Mouse (Mus musculus): Measurements from ENCODE around the gene Aph1c.
"Not testable (repeated sequence)": the region's sequence is repeated elsewhere in the genome, so short reads cannot be mapped to it uniquely, and the experiment has no call there.

Aph1c gene

DNA sequence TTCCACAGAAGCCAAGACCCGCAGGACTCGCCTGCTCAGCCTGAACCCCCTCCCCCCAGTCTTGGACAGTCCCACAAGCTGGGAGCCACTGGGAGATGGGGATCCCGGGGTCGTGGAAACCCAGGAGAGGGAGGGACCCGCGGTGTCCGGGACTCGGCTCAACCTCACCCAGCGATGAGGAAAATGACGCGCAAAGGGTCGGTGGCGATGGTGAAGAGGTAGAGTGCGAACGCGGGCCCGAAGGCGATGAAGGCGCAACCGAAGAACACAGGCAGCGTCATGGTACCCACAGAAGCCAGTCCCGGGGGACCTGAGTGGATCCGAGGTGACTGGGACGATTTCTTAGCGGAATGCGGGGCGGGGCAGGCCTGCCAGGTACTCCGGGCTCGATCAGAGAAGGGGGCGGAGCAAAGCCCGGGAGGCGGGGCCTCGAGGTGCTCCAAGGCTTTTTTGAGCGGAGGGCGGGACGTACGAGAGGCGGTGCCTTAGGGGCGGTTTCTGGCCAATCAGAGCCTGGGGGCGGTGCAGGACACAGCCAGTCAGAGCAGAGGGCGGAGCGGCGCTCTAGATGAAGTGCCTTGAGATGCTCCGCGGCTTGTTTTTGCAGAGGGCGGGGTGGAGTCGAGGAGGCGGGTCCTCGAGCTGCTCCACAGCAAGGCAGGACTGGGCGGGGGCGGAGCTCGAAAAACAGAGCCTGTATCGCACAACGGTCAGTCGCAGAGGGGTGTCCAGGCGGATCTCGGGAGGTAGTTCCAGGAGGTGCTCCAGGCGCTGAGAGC is at the start of gene Aph1c:
TSS of gene Aph1c (minus strand) at position 409 of the 779 bp plus-strand sequence.
- peak; percentile 97 to 98 for DNase-seq (ENCODE audit: low spot score in 2 of 2)

DNA sequence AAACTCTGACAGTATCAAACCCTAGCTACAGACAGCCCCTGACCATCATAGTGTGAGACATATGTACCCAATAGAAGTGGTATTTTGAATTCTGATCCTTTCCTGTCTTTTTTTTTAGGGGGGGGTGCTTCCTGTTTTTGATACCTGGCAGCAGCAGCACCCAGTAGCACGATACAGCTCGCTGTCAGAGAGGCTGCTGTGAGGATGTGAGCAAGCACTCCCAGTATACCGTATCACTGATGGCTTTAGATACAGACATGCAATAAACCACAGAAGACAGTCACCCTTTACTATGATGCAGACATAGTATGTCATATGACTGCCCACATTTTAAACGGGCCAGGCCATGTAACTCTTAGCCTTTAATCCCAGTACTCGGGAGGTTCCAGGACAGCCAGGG is 49.0 kb upstream of the Aph1c start:
- DNase-seq (ENCODE audit: low spot score in 2 of 2): no peak

DNA sequence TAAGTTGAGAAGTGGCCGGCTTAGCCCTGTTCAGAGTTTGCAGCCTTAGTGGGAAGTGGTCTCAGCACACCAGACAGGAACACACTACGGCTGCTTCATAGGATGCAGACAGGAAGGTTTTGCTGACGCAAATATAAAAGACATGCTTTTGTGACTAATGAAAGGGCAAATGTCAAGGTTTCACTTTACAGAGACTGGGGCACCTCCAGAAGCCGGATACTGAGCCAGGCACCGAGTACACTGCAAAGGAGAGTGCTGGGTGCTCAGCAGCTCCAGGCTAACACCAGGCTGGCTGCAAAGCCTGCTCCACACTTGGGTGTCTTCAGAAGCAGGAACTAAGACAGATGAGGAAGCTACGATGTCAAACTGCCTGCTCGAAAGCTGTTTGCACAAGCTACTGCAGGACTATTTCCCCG is 47.9 kb upstream of the Aph1c start:
- no peak for DNase-seq (ENCODE audit: low spot score in 2 of 2)

DNA sequence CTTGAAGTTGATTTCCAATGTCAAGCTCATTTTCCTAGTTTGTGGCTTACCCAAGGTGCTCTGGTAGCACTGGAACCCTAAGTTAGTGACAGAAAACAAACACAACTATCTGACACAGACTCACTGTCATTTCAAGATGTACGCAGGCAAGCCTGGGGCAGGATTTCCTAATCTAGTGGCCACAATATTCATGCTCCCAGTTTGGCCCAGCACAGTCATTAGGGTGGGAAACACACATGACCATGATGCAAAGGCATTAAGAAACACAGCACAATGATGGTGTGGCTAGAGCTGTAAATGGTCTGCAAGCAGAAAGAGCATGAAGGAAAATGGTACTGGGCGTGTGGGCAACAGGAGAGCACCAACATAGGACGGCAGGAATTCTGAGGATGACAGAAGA is 47.3 kb upstream of the Aph1c start:
- DNase-seq (ENCODE audit: low spot score in 2 of 2): no peak

DNA sequence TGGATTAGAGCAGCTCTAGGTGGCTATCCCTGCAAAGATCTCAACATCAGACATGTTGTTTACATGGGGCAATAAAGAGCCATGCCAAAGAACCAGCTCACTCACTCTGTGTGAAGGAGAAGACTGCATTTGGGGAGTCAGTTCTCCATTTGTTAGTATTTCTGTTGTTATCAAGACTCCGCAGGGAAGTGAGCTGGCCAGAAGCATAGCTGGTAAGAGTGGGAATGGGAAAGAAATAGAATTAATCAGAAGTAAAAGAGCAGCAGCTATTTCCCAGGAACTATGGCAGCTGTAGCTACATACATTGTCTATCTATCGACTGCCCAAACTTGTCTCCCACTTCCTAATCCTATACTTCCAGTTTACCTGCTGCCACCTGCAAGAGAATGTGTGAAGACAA is 46.2 kb upstream of the Aph1c start:
- DNase-seq (ENCODE audit: low spot score in 2 of 2): no peak

DNA sequence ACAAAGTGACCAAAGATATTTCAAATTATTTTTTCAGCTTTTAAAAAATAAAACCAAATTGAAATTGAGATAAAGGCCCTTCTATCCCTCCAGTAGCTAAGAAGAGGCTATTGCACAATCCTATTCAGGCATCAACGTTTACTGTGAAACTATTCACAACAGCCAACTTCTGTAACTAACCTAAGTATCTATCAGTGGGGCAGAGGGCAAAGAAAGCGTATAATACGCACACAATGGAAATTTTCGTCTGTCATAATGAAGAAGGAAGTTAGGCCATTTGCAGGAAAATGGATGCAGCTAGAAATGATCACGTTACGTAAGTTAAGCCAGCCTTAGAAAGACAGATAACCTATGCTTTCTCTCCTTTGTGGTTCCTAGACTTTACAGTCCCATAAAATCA is 45.0 kb upstream of the Aph1c start:
- no peak for DNase-seq (ENCODE audit: low spot score in 2 of 2)

DNA sequence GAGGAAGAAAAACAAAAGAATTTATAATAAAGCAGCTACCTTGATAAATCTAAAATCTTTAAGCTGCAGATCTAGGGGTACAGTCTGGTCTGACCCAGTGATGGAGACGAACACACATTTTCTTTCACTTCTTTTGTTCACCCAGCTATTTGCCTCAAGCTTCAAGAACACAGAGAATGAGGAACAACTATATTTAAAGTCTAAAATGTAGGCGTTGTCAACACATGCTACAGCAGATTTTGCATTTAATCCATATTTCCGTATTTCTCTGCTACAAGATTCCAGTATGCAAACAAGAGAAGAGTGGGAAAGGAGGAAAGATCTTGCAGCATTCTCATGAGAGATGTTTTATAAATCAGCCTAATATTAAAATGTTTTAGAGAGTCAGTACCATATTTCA is 44.4 kb upstream of the Aph1c start:
- no peak for DNase-seq (ENCODE audit: low spot score in 2 of 2)

DNA sequence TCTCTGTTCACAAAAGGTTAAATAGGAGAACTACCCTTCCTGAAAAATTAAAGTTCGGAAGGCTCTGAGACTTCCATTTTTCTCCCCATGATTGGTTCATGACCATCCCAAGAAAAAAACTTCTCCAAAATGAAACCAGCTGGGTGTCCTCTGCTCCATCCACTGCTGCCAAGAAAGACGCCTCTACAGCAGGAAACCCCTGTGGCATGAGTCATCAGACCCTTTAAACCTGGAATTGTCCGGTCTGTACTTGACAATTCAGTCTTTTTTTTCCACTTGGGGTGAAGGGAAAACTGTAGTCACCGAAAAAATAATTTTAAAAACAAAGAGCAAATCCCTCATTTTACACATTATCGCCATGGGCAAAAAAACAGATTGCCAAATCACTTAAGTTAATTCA is 42.1 kb upstream of the Aph1c start:
- DNase-seq (ENCODE audit: low spot score in 2 of 2): no peak

DNA sequence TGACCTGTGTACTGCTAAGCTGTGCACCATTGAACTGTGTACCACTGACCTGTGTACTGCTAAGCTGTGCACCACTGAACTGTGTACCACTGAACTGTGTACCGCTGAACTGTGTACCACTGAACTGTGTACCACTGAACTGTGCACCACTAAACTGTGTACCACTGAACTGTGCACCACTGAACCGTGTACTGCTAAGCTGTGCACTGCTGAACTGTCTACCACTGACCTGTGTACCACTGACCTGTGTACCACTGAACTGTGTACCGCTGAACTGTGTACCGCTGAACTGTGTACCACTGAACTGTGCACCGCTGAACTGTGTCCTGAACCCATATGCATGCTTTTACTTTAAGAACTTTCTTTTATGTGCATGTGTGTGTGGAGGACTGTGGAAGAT is 39.8 kb upstream of the Aph1c start:
- no peak for DNase-seq (ENCODE audit: low spot score in 2 of 2)

DNA sequence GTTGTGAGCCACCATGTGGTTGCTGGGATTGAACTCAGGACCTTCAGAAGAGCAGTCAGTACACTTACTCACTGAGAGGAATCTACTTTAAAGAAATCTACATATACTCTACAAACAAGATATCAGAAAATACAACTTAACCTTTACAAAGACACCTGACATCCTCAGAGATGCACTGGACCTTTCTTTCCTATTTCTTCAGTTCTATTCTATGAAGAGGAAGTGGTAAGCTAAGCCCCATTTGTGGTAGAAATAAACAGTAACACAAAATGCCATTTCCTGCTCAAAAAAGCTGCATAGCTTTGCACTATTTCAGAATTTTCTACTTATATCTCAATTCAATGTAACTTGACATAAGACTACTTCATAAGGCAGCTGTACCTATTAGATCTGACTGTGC is 39.0 kb upstream of the Aph1c start:
- DNase-seq (ENCODE audit: low spot score in 2 of 2): no peak

DNA sequence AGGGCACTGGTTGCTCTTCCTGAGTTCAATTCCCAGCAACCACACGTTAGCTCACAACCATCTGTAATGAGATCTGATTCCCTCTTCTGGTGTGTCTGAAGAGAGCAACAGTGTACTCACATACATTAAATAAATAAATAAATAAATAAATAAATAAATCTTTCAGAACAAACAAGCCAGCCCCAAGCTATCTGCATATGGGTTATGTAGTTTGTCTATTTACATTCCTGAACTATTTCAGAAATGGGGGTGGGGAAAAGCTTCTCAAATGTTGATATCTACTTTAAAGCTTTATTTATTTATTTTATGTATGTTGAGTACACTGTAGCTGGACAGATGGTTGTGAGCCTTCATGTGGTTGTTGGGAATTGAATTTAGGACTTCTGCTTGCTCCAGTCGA is 38.5 kb upstream of the Aph1c start:
- DNase-seq (ENCODE audit: low spot score in 2 of 2): not testable (repeated sequence)

DNA sequence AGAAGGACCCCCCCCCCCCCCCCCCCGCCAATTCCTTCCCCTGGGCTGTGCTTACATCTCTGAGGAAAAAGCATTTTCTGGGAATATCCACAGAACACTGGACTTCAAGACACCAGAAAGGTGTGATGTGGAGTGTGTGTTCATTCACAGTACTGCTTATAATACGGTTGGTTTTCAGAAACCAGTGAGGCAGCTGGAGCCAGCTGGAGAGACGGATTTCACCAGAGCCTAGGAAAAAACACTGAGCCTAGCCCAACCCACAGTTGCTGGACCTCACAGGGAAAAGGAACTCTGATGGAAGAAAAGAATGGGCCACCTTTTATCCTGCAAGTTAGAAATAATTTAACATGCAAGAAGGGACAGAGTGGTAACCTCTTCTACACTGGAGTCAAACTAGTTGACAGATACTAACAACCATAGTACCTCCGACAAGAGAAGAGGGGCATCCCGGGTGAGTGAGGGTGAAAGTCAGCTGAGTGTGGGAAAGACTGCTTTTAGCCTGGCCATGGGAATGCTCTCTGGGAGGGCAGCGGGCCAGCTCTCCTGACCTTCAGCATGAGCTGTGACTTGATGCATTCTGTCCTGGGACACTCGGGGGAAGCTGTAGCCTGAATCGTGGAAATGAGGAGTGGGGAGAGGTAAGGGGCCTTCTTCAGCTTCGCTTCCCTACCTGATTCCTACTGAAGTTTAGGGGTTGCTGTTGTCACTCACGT is 37.6 kb upstream of the Aph1c start:
- DNase-seq (ENCODE audit: low spot score in 2 of 2): no peak

DNA sequence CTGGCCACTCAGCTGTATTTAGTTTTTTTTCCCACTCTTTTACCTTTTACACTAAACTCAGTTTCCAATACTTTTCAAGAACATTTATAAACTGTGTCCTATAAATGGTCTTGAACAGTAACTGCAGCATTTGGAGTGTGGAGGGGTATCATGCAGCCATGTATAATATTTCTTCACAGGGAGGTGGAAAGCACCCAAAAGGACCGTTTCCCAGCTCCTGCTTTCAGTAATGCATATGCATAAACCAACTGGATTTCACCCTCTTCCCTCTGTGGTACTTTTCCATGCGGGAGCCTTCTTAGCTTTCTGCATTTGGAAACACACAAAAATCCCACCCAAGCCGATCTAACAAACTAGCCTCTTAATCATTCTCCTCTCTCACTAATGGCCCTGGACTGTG is 30.2 kb upstream of the Aph1c start:
- no peak for DNase-seq (ENCODE audit: low spot score in 2 of 2)

DNA sequence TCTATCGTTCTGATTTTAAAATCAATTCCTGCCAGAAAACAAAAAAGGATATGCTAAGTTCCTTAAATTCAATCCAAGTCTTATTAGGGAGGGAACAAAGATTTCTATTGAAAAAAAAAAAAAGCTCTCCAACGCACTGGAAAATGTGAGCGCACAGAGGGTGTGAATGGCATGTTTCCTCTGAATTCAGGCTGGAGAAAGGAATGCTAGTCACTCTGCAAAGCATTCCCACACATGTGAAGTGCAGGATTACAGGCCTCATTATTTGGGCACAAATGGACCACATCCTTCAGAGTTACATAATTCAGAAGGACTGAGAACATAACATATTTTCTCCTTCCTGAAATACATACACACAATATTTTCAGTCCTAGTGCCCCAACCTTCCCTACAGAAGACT is 28.9 kb upstream of the Aph1c start:
- DNase-seq (ENCODE audit: low spot score in 2 of 2): no peak

DNA sequence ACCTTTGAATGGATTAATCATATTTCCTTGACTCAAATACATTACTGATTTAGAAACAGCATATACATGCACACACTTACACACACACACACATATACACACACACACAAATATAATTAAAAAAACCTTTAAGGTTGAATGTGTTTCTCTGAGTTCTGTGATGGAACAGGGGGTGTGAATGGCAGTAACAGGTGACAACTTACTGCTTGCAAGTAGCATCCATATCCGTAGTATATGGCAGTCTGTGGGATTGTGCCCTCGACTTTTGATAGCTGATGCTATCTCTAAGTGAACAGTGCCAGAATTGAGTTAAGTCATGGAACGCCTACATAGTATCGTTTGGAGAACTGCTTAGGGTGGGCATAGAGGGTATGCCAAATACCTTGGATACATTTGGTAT is 27.7 kb upstream of the Aph1c start:
- no peak for DNase-seq (ENCODE audit: low spot score in 2 of 2)

DNA sequence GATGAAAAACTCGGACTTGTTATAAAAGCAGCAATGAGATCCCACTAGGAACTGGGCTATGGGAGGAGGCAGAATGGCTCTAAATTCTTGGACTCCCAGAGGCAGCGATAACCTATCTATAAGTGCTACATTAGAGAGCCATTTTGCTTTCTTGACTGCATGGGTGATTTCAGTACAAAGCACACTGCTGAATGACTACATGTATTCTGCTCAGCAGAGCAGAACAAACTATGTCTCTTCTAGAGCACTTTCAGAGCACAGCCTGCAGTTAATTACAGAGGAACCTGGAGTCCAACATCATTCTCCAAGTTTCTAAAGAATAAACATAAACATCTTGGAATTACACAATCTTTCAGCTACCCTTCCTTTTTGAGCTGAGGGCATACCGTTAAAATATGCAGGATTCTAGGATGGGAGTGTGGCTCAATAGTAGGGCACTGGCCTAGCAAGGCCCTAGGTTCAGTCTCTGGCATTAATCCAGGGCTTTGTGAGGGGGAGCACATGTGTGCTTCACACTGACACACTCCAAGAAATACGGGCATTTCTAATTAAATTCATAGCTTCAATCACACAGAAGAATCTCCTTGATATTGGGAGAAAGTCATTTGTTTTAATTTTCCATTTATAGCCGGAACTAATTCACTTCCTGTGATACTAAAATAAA is 26.7 kb upstream of the Aph1c start:
- DNase-seq (ENCODE audit: low spot score in 2 of 2): no peak

DNA sequence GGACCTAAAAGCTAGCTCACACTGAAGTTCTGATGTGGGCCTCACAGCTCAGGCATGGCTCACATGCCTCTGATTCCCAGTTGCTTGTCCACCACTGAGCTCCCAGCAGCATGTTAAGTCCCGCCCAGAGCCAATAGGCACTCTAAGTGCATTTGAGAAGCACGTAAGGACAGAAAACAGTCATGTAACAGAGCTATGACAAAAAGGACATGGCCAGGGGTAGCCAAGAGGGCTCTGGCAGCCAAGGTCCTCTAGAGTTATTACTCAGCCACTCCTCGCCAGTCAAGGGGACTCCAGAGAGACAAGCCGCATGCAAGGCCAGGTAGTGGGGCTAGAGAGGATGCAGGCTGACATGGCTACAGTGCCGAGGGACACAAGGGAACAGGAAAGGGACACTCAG is 25.0 kb upstream of the Aph1c start:
- no peak for DNase-seq (ENCODE audit: low spot score in 2 of 2)

DNA sequence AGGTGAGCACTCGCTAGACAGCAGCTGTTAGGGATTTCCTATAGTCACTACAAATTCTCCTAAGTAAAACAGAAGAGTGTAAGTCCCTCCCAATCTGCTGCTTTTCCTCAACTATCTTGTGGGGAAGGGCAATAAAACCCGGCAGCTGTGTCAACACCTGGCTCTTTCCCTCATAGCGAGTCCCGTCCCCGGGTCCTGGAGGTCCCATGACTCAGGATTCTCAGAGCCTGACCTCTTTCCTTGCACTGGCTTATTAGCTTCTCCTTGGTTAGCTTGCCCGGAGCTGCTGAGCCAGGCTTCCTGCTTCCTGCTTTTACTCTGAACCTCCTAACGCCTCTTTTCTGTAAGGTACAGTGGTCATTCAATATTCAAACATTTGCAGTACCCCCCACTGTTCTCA is 21.3 kb upstream of the Aph1c start:
- DNase-seq (ENCODE audit: low spot score in 2 of 2): no peak

DNA sequence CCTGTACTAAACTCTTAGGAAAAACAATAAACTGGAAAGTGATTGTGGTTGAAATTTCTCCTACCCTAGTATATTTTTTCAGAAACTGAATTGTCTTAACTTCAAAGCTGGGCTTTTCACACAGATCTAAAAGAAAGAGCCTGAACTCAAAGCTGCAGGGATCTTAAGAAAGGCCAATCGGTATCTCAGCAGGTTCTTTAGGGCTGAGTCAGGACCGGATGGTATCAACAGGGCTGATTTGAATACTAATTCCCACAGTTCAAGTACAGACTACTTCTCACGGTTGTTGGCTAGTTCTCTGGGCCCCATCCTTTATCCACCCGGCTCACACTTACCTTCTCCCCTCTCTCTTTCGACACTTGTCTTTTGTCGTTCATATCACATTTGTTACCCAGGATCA is 18.1 kb upstream of the Aph1c start:
- DNase-seq (ENCODE audit: low spot score in 2 of 2): no peak

DNA sequence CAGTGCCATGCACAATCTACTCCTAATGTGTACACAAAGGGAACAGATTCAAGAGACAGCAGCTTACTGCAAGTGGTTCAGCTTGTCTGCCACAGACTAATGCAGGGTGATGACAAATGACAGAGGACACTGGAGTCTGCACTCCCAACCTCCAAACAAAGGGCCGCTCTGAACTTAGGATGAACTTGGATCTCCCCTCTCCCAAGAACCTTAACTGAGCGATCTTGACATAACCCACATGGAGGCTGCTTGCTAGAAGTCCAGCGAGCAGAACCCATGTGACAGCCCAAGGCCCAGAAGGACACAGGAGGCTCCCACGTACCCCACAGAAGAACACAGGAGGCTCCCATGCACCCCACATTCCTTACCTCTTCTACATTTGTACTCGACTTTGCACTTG is 16.4 kb upstream of the Aph1c start:
- DNase-seq (ENCODE audit: low spot score in 2 of 2): no peak

DNA sequence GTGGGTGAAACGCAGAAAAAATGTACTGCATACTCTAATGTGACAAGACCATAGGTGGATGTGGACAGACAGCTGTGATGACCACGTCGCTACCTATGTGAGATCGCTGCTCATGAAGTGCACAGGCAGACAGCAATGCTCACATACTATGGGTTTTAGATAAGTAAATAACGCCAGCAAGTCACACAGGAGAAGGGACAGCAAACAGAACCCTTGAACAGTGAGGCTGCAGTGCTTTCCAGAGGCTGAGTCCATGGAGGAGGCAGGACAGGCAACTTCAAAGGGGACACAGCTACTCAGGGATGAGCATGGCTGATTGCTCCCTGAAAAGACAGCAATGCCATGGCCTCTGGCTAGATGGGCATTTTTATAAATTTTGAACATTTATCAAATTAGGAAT is 12.3 kb upstream of the Aph1c start:
- no peak for DNase-seq (ENCODE audit: low spot score in 2 of 2)

DNA sequence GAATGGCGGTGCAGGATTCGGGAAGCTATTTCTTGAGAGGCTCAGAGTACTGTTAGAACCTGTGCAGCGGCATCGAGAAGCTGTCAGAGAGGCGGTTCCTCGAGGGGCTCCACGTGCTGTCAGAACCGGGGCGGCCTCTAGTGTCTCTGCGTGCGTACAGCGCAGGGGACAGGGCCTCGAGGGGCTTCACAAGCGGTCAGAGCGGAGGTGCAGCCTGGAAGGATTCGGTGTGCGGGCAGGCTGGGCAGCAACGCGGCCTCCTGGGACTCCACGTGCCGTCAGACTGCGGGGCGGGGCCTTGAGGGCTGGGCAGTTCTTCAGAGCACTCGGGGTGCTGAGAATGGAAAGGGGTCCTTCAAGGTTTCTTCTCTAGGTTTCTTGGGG is 563 bp upstream of the Aph1c start:
- no peak for DNase-seq (ENCODE audit: low spot score in 2 of 2)

DNA sequence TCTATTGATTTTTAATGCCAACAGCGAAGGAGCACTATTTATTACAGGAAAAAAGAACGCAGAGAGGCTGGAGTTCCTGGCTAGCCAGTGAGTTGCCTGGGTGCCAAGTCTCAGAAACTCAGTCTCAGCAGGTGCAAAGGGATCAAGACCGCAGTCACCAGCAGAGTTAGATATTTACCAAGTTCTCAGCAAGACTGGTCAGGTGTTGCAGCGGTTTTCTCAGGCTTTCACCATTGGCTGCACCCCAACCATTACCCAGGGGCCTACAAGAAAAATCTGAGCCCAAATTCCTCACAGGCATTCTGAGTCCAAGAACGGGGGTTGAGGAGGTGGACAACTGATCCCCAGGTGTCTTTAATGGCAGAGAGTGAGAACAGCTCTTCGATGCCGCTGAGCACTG is 675 bp downstream of the Aph1c start:
- DNase-seq (ENCODE audit: low spot score in 2 of 2): no peak

Measured in frontal cortex, postnatal 14 days (tissue).